8 mouse cellular contexts compared by ENCODE assay signal in the genomic region with DNA sequence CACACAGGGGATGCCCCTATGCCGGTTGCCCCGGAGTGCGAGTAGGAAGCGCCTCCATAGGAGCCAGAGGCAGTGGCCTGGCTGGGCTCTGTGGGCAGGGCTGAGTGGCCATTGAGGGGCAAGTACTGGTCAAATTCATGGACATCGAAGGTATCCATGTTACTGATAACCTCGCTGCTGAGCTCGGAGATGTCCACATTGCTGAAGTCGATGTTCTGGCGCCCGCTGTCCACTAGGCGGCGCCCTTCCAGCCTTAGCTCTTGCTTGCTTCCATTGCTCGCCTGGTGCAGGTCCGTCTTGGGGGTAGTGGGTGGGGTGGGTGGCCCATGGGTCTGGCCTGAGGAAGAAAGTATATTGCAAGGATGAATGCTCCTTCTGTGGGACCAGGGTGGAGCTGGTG. TPM values are rescaled to one million over a fixed set of nuclear protein-coding genes. Genes with fewer than 3 reads are reported as not detected.
DNase-seq lines count a peak whose midpoint lies in the region; ATAC-seq and TF ChIP-seq lines count a peak whose summit lies in the region.

No protein-coding gene starts in this region.

- H3K79me2 ChIP-seq in C2C12 (ENCODE audit: control insufficient read depth, insufficient read depth): no peaks in the 10 kb centered on the region

- DNase-seq in R1 (ENCODE audit: low read depth, low spot score): peak; percentile 75
- peak; percentile 85 for DNase-seq in embryo, embryonic 10 days (ENCODE audit: low spot score)
- DNase-seq in gastrocnemius, postnatal 36 days: peak; percentile 52 to 61
- peak; percentile 82 to 83 for DNase-seq in kidney, postnatal 4 days
- DNase-seq in lung, adult 18-20 months: peak; percentile 15 to 39
- peak; percentile 61 for DNase-seq in thymus, postnatal 25 days

- H3K27me3 ChIP-seq in C2C12 (ENCODE audit: control insufficient read depth, insufficient read depth, insufficient read length): no peaks in the 10 kb centered on the region
- peaks cover 25% of the 10 kb centered on the region for H3K27me3 ChIP-seq in neural tube, embryonic 15.5 days (replicated peaks)

- no peak overlapping the region; the same call in 1 of the 2 replicates for H3K9ac ChIP-seq in neural tube, embryonic 15.5 days (replicated peaks)

- H3K36me3 ChIP-seq in C2C12 (ENCODE audit: control insufficient read depth, insufficient read depth): no peaks in the 10 kb centered on the region
- no peaks in the 10 kb centered on the region for H3K36me3 ChIP-seq in neural tube, embryonic 15.5 days

- TF ChIP-seq CTCF in C2C12 (IDR thresholded peaks at IDR 0.05; ENCODE audit: control insufficient read depth, insufficient read depth, insufficient read length): peak; percentile 93

- H3K9me3 ChIP-seq in neural tube, embryonic 15.5 days (replicated peaks): no peaks in the 10 kb centered on the region

- H3K27ac ChIP-seq in neural tube, embryonic 15.5 days (replicated peaks): peak overlapping the region; percentile 62

- peaks cover 46% of the 10 kb centered on the region for H3K4me1 ChIP-seq in neural tube, embryonic 15.5 days

- no peak for ATAC-seq in neural tube, embryonic 15.5 days (ENCODE audit: low FRiP score)

- peak overlapping the region; percentile 93 for H3K4me2 ChIP-seq in neural tube, embryonic 15.5 days

- no peak overlapping the region for H3K4me3 ChIP-seq in C2C12 (ENCODE audit: insufficient read depth, poor library complexity, severe bottlenecking)
- H3K4me3 ChIP-seq in neural tube, embryonic 15.5 days (replicated peaks): peak overlapping the region; percentile 50

- intact Hi-C loops in gastrocnemius, postnatal 36 days (cut with DNase I): loop anchor here (2.0 kb wide), 1 partner anchor 131 kb away; no protein-coding TSS in a partner anchor

- H3K79me3 ChIP-seq in C2C12 (ENCODE audit: low read depth): no peaks in the 10 kb centered on the region

- WGBS in neural tube, embryonic 15.5 days: 29% methylated on average over 14 of the region's 14 CpGs

- H3ac ChIP-seq in C2C12 (ENCODE audit: control insufficient read depth, insufficient read length, low read depth): no peak overlapping the region

TF ChIP-seq in C2C12, 6 proteins besides CTCF, POLR2A, EP300 and RAD21:
- no peak for TF ChIP-seq MYOG (IDR thresholded peaks at IDR 0.05; ENCODE audit: control insufficient read depth, extremely low read depth, insufficient read length)
- no peak for TF ChIP-seq CEBPB (IDR thresholded peaks at IDR 0.05; ENCODE audit: low read depth)
- no peak for TF ChIP-seq MAX (IDR thresholded peaks at IDR 0.05)
- no peak for TF ChIP-seq MYOD1 (IDR thresholded peaks at IDR 0.05; ENCODE audit: control insufficient read depth, insufficient read length, low read depth)
- TF ChIP-seq FOSL1 (IDR thresholded peaks at IDR 0.05; ENCODE audit: insufficient read depth, low read length, poor library complexity, severe bottlenecking): no peak
- no peak for TF ChIP-seq USF1 (IDR thresholded peaks at IDR 0.05; ENCODE audit: low read depth)

RNA-seq across cellular contexts. Expression of a gene that starts 2.7 kb away (rescaled TPM):
- polyA plus RNA-seq in C2C12 (2012; fragmentation: generic; extraction: Trizol): 0.99 TPM
- 1 to 10 TPM; 1.9 to 2.0 TPM for total RNA-seq in gastrocnemius, postnatal 36 days (2021)
- 16.0 and 16.9 TPM in 2 replicates for polyA plus RNA-seq in neural tube, embryonic 15.5 days (2015; fragmentation: Nextera tagmentation; extraction: Ambion mirVana)

RNA-seq across cellular contexts. Expression of a gene that starts 11.1 kb away (rescaled TPM):
- polyA plus RNA-seq in C2C12 (2012; fragmentation: generic; extraction: Trizol): 14.0 TPM
- 10 to 100 TPM; 13.1 to 13.9 TPM for total RNA-seq in gastrocnemius, postnatal 36 days (2021)
- polyA plus RNA-seq in neural tube, embryonic 15.5 days (2015; fragmentation: Nextera tagmentation; extraction: Ambion mirVana): 26.2 and 26.9 TPM in 2 replicates

Comparison
In these comparisons a context has a peak if more than half of its experiments do, and no peak if none do; other contexts are left out.
1. DNase-seq: peak in every context shown above with its lines; median percentile 85 in embryo, embryonic 10 days; 82 in kidney, postnatal 4 days; 75 in R1; 61 in thymus, postnatal 25 days; 56 in gastrocnemius, postnatal 36 days; 27 in lung, adult 18-20 months.